In the genomic region with DNA sequence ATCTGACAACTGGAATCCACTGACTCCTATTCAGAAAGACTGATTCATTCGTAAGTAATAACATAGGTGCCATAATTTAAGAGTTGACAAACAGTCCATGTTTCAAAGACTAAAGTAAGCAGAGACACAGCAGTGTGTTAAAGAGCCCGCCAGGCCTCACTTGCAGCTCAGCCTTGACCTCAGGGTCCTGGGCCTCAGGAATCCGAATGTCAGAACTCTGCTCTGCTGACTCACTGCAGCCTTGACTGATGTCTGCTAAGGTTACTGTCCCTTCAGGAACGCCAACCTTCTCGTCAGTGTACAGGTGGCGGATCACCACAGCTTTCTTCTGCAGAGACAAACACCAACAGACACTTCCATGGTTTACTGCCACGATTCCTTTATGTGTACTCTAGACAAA, we compare ENCODE assay signal across 25 mouse cellular contexts.
"Had no signal": no experiment of that assay in that cellular context is flagged by ENCODE, and none has a peak within 500 bp of the region (broad histone marks: within the 10 kb centered on the region; RNA-seq: fewer than 3 reads in every experiment).

No protein-coding gene starts in this region.

- ATAC-seq: hindbrain, postnatal 0 days; intestine, postnatal 0 days; liver, postnatal 0 days had no signal

- H3K9ac ChIP-seq: heart, embryonic 13.5 days; heart, embryonic 15.5 days; hindbrain, embryonic 13.5 days; hindbrain, embryonic 15.5 days; limb, embryonic 12.5 days; liver, embryonic 13.5 days; liver, embryonic 15.5 days; liver, postnatal 0 days had no signal

- H3K9me3 ChIP-seq: heart, embryonic 13.5 days; heart, embryonic 15.5 days; hindbrain, embryonic 13.5 days; hindbrain, embryonic 15.5 days; limb, embryonic 10.5 days; limb, embryonic 12.5 days; liver, embryonic 13.5 days; liver, embryonic 15.5 days had no signal

- DNase-seq: gastrocnemius, postnatal 14 days; gastrocnemius, postnatal 36 days; heart, adult 11 months; heart, adult 2 months; heart, postnatal 14 days; heart, postnatal 36 days; kidney, adult 18-20 months; kidney, adult 8-10 months; kidney, postnatal 14 days; kidney, postnatal 36 days; layer of hippocampus, adult 9-11 months; layer of hippocampus, postnatal 36 days; liver, embryonic 13.5 days; liver, postnatal 0 days had no signal

- H3K4me3 ChIP-seq: heart, adult 2 months; heart, embryonic 13.5 days; heart, embryonic 15.5 days; hindbrain, embryonic 13.5 days; hindbrain, embryonic 15.5 days; limb, embryonic 10.5 days; limb, embryonic 12.5 days; liver, embryonic 13.5 days; liver, embryonic 15.5 days had no signal

- H3K4me1 ChIP-seq: heart, embryonic 13.5 days; heart, embryonic 15.5 days; hindbrain, embryonic 13.5 days; hindbrain, embryonic 15.5 days; limb, embryonic 10.5 days; limb, embryonic 12.5 days; liver, embryonic 13.5 days; liver, embryonic 15.5 days had no signal

- H3K27ac ChIP-seq: heart, adult 2 months; heart, embryonic 13.5 days; heart, embryonic 15.5 days; hindbrain, embryonic 13.5 days; hindbrain, embryonic 15.5 days; hindbrain, postnatal 0 days; limb, embryonic 10.5 days; limb, embryonic 12.5 days; liver, embryonic 13.5 days; liver, embryonic 15.5 days had no signal

- H3K4me2 ChIP-seq: heart, embryonic 11.5 days; heart, embryonic 13.5 days; heart, embryonic 15.5 days; hindbrain, embryonic 13.5 days; hindbrain, embryonic 15.5 days; limb, embryonic 12.5 days; liver, embryonic 11.5 days; liver, embryonic 13.5 days; liver, embryonic 15.5 days had no signal

- H3K27me3 ChIP-seq: heart, embryonic 13.5 days; heart, embryonic 15.5 days; hindbrain, embryonic 13.5 days; hindbrain, embryonic 15.5 days; limb, embryonic 12.5 days; liver, embryonic 13.5 days; liver, embryonic 15.5 days had no signal
